Mouse (Mus musculus): Measurements from ENCODE around the gene Eif4h.

GRCm38 (mm10) chr5:134613727-134614126 lies 25.6 kb downstream of the Eif4h start:
- TF ChIP-seq CTCF (IDR thresholded peaks at IDR 0.05; ENCODE audit: low read depth) (no peak), EP300 (IDR thresholded peaks at IDR 0.05; ENCODE audit: low read depth) (no peak)
